Mouse (Mus musculus) CH12.LX (cell line): Measurements from ENCODE around the gene Dlx3. TPM values are rescaled to one million over a fixed set of nuclear protein-coding genes. Genes with fewer than 3 reads are reported as not detected.

Experiments
- DNase-seq: peaks from one replicate; pipeline ENCODE4 v3.0.0-alpha.2; 2013; ENCODE audit errors: extremely low read depth
- H3K27ac ChIP-seq: 2 replicates; pipeline ENCODE4 v1.5.1; 2012; ENCODE audit warnings: low read depth, mild to moderate bottlenecking, control low read depth, moderate library complexity; ENCODE audit not compliant: insufficient read depth
- H3K27me3 ChIP-seq: replicated peaks from 2 replicates; pipeline ENCODE3; 2012; ENCODE audit warnings: inconsistent platforms
- H3K36me3 ChIP-seq, 2 experiments: replicated peaks in 1 of 2; 2 replicates each; pipeline versions ENCODE3 to v1.6.1; 2012; ENCODE audit warnings: inconsistent platforms in 1 of 2, low read length in 1 of 2, mild to moderate bottlenecking in 1 of 2, mixed read lengths in 1 of 2, moderate library complexity in 1 of 2; ENCODE audit not compliant: control insufficient read depth in 1 of 2, insufficient read depth in 1 of 2
- H3K4me1 ChIP-seq, 2 experiments: 2 replicates each; pipeline ENCODE4 v1.6.1; 2012; ENCODE audit warnings: inconsistent platforms in 1 of 2, moderate library complexity in 1 of 2; ENCODE audit not compliant: insufficient read depth in 2 of 2, control insufficient read depth in 1 of 2
- H3K4me2 ChIP-seq: 2 replicates; pipeline ENCODE4 v1.6.1; 2012; ENCODE audit warnings: low read depth, mild to moderate bottlenecking, control low read depth; ENCODE audit not compliant: poor library complexity, insufficient read depth, severe bottlenecking
- H3K4me3 ChIP-seq, 3 experiments: fragments of 150-350 bp in 1 of 3; sonication (generic) in 1 of 3; replicated peaks in 1 of 3; 2 replicates each; pipeline versions ENCODE3 to v1.5.1; 2011 to 2012; ENCODE audit warnings: low read depth in 2 of 3, low read length in 2 of 3, mild to moderate bottlenecking in 2 of 3, moderate library complexity in 2 of 3, control low read depth in 1 of 3, improper control_type of control experiment in 1 of 3, inconsistent platforms in 1 of 3, mixed read lengths in 1 of 3; ENCODE audit not compliant: poor library complexity in 1 of 3
- H3K79me2 ChIP-seq: replicated peaks from 2 replicates; pipeline ENCODE4 v1.6.1; 2012; ENCODE audit warnings: mild to moderate bottlenecking, moderate library complexity; ENCODE audit not compliant: control insufficient read depth, poor library complexity, insufficient read depth, severe bottlenecking; ENCODE audit errors: extremely low read depth
- H3K9ac ChIP-seq: 2 replicates; pipeline ENCODE4 v1.6.1; 2012; ENCODE audit warnings: low read depth, mild to moderate bottlenecking, control low read depth, moderate library complexity; ENCODE audit not compliant: insufficient read depth
- H3K9me3 ChIP-seq: replicated peaks from 2 replicates; pipeline ENCODE3; 2012; ENCODE audit warnings: low read length, inconsistent platforms, mixed read lengths
- CHD1 ChIP-seq: IDR thresholded peaks from 2 replicates; pipeline ENCODE4 v1.6.1; 2012; ENCODE audit warnings: low read depth, low read length, improper control_type of control experiment, inconsistent platforms
- ELF1 ChIP-seq: IDR thresholded peaks from 2 replicates; pipeline ENCODE4 v1.6.1; 2014; ENCODE audit warnings: low read depth, mild to moderate bottlenecking, inconsistent platforms, low read length, improper control_type of control experiment
- ETS1 ChIP-seq: conservative IDR thresholded peaks from 2 replicates; pipeline ENCODE4 v1.6.1; 2012; ENCODE audit warnings: low read depth, mild to moderate bottlenecking, inconsistent platforms, low read length, improper control_type of control experiment, moderate library complexity
- GABPA ChIP-seq: IDR thresholded peaks from 2 replicates; pipeline ENCODE4 v1.6.1; 2012; ENCODE audit warnings: low read depth, low read length, improper control_type of control experiment, inconsistent platforms; ENCODE audit not compliant: insufficient replicate concordance
- HCFC1 ChIP-seq: IDR thresholded peaks from 2 replicates; pipeline ENCODE4 v1.6.1; 2012; ENCODE audit warnings: low read depth, mild to moderate bottlenecking, inconsistent platforms, low read length, improper control_type of control experiment
- JUN ChIP-seq: IDR thresholded peaks from 2 replicates; pipeline ENCODE4 v1.6.1; 2011; ENCODE audit warnings: low read depth, mild to moderate bottlenecking, low read length, improper control_type of control experiment, moderate library complexity; ENCODE audit not compliant: insufficient read depth
- KAT2A ChIP-seq: IDR thresholded peaks from 2 replicates; pipeline ENCODE4 v1.6.1; 2012; ENCODE audit warnings: low read length, improper control_type of control experiment, inconsistent platforms; ENCODE audit not compliant: insufficient replicate concordance
- MEF2A ChIP-seq: IDR thresholded peaks from 2 replicates; pipeline ENCODE4 v1.6.1; 2014; ENCODE audit warnings: low read depth, mild to moderate bottlenecking, inconsistent platforms, low read length, improper control_type of control experiment, borderline replicate concordance
- NELFE ChIP-seq: IDR thresholded peaks from 2 replicates; pipeline ENCODE4 v1.6.1; 2011; ENCODE audit warnings: low read depth, low read length, improper control_type of control experiment
- PAX5 ChIP-seq: IDR thresholded peaks from 2 replicates; pipeline ENCODE4 v1.6.1; 2012; ENCODE audit warnings: low read length, inconsistent platforms, mixed read lengths
- RAD21 ChIP-seq: IDR thresholded peaks from 2 replicates; pipeline ENCODE4 v1.6.1; 2011; ENCODE audit warnings: low read depth, mild to moderate bottlenecking, low read length, improper control_type of control experiment, moderate library complexity
- TBP ChIP-seq: conservative IDR thresholded peaks from 2 replicates; pipeline ENCODE4 v1.6.1; 2011; ENCODE audit warnings: low read depth, low read length, improper control_type of control experiment
- USF1 ChIP-seq: IDR thresholded peaks from 2 replicates; pipeline ENCODE4 v1.6.1; 2014; ENCODE audit warnings: low read depth, mild to moderate bottlenecking, inconsistent platforms, low read length, improper control_type of control experiment
- ZC3H11A ChIP-seq: IDR thresholded peaks from 2 replicates; pipeline ENCODE4 v1.6.1; 2012; ENCODE audit warnings: low read depth, mild to moderate bottlenecking, inconsistent platforms, low read length, improper control_type of control experiment
- ZMIZ1 ChIP-seq: IDR thresholded peaks from 2 replicates; pipeline ENCODE4 v1.6.1; 2012; ENCODE audit warnings: low read depth, mild to moderate bottlenecking, inconsistent platforms, low read length, improper control_type of control experiment
- dilution Hi-C: fragments of 300-500 bp; cut with MboI; formaldehyde crosslinking; loops from 2 replicates; pipeline ENCODE4 v1.14.3; 2020; ENCODE audit warnings: low sequenced_read_pairs; ENCODE audit not compliant: extremely low pct_unique_long_range_greater_than_20kb, extremely low pct_ligation_motif_present
- in situ Hi-C: fragments of 300-500 bp; cut with MboI; formaldehyde crosslinking; loops from 3 replicates; pipeline ENCODE4 v1.14.3; 2019; ENCODE audit warnings: low sequenced_read_pairs, low pct_ligation_motif_present, low pct_unique_long_range_greater_than_20kb, mixed read lengths
- polyA plus RNA-seq: library from polyadenylated mRNA; unstranded; fragments of >175 nt; gene quantifications from 2 replicates; pipeline ENCODE4 v1.2.1, GENCODE M21; 2012; ENCODE audit warnings: low read depth; ENCODE audit not compliant: insufficient read length
- total RNA-seq, 2 experiments: library from RNA; depleted of rRNA; stranded (reverse); fragments of 300-350 nt in 1 of 2; fragments of >200 nt in 1 of 2; gene quantifications; 2 replicates each; pipeline ENCODE4 v1.2.3; 2012 to 2014

Dlx3 gene
- total and polyA plus RNA-seq, 3 experiments: 0.08 to 0.55 (median 0.17) TPM

DNA sequence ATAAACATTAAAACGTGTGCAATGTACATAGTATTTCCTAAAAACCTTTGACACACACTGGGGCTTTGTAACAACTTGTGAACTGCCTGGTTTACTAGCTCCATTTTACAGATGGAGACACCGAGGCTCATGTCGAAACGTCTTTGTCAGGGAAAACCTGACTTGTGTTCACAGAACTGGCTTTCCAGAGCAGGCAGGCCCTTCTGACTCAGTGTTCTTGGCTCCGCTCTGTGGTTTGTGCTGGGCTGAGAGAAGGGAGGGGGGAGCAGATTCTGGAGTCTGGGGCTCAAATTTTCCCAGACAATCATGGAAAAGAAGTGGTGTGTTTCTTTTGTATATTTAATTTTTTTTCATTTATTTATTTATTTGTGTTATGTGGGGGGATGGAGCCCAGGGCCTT, 33.8 kb downstream of the Dlx3 start:
- Histone ChIP-seq H3K27me3 (peaks cover 78% of the 10 kb centered on the region), H3K27ac (no peak overlapping the region), H3K9me3 (peaks cover 4% of the 10 kb centered on the region), H3K79me2 (no peaks in the 10 kb centered on the region), H3K4me2 (no peak overlapping the region), H3K9ac (no peak overlapping the region)
- dilution Hi-C loops: no loop called here
- no peak for DNase-seq
- in situ Hi-C loops: no loop called here
- TF ChIP-seq PAX5 (no peak), RAD21 (no peak), KAT2A (no peak), USF1 (no peak), NELFE (no peak), ZC3H11A (no peak), HCFC1 (no peak), ETS1 (no peak), GABPA (no peak), MEF2A (no peak), JUN (no peak)
- TF ChIP-seq, all 38 proteins: peak for 0
- H3K4me1 ChIP-seq: peaks cover 17 to 25% of the 10 kb centered on the region in 2 experiments
- no peaks in the 10 kb centered on the region for H3K36me3 ChIP-seq
- H3K4me3 ChIP-seq: no peak overlapping the region

DNA sequence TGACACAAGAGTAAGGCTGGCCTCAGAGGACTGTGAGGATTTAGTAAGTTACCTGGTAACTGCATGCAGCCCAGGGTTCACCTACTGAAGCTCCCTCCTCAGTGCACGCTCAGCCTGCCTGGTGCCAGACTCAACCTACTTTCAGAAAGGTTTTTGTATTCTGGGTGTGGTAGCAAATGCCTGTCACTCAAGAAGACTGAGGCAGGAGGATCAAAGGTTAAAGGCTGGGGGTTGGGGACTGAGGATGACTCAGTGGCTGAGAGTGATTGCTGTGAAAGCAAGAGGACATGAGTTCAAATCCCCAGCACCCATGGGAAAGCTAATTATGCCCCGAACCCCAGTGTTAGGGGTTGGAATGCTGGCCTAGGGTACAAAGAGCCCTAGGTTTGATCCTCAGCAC, 35.6 kb downstream of the Dlx3 start:
- Histone ChIP-seq H3K4me3 (no peak overlapping the region), H3K27me3 (peaks cover 64% of the 10 kb centered on the region), H3K79me2 (no peaks in the 10 kb centered on the region), H3K27ac (no peak overlapping the region), H3K4me1 (peaks cover 20 to 25% of the 10 kb centered on the region in 2 experiments), H3K9ac (no peak overlapping the region), H3K9me3 (peaks cover 4% of the 10 kb centered on the region), H3K36me3 (no peaks in the 10 kb centered on the region), H3K4me2 (no peak overlapping the region)
- no peak for DNase-seq
- dilution Hi-C loops: no loop called here
- in situ Hi-C loops: no loop called here
- TF ChIP-seq CHD1: no peak
- no peak for TF ChIP-seq GABPA
- no peak for TF ChIP-seq TBP
- no peak for TF ChIP-seq ZMIZ1
- TF ChIP-seq HCFC1: no peak
- TF ChIP-seq ELF1: no peak
